Mouse (Mus musculus) cerebellum, adult 2 months (tissue): ENCODE results near the gene Lrrfip2.

Source experiments
- CTCF ChIP-seq: fragments of 200-500 bp; IDR thresholded peaks from 2 replicates; pipeline ENCODE4 v1.5.1; 2011; ENCODE audit warnings: low read depth, mild to moderate bottlenecking, control low read depth, low read length, moderate library complexity, borderline replicate concordance; ENCODE audit not compliant: insufficient read depth
- POLR2A ChIP-seq: fragments of 200-500 bp; IDR thresholded peaks from 2 replicates; pipeline ENCODE4 v1.6.1; 2011; ENCODE audit warnings: low read length, control low read depth, borderline replicate concordance; ENCODE audit not compliant: insufficient read depth

GRCm38 (mm10) chr9:111182176-111182575 lies 64.8 kb downstream of the Lrrfip2 start:
- TF ChIP-seq CTCF (no peak), POLR2A (no peak)
